Mouse (Mus musculus): ENCODE measurements around the gene Klrb1b. TPM values are rescaled to one million over a fixed set of nuclear protein-coding genes. Genes with fewer than 3 reads are reported as not detected.
A peak's percentile ranks its signal among the peaks of the same experiment; 100 is the strongest.
"Not testable (repeated sequence)": the region's sequence is repeated elsewhere in the genome, so short reads cannot be mapped to it uniquely, and the experiment has no call there.

Gene Klrb1b
- polyA plus RNA-seq, 1 experiment from 2014 or later: not detected

GRCm38 (mm10) chr6:128799144-128799895 lies 26.8 kb downstream of the Klrb1b start:
- not testable (repeated sequence) for H3K27me3 ChIP-seq (ENCODE audit: control insufficient read depth, insufficient read depth, low read length); H3K36me3 ChIP-seq (ENCODE audit: control insufficient read depth, insufficient read depth, low read length); H3K9me3 ChIP-seq (replicated peaks; ENCODE audit: control insufficient read depth, low read length); H3K4me1 ChIP-seq (ENCODE audit: control insufficient read depth, insufficient read depth, low read length)
- under 1% methylated on average over 49 of the region's 49 CpGs for WGBS (ENCODE audit: insufficient replicate concordance)
- ATAC-seq (replicated peaks; ENCODE audit: insufficient number of reproducible peaks, low FRiP score, low TSS enrichment): peak; percentile 77
- peak overlapping the region; percentile 68 for H3K4me3 ChIP-seq (ENCODE audit: low read depth, low read length)
- peak overlapping the region; percentile 74 for H3K9ac ChIP-seq (ENCODE audit: low read depth, low read length)
- H3K4me2 ChIP-seq: peak overlapping the region; percentile 66
- H3K27ac ChIP-seq (ENCODE audit: low read depth, low read length): 0 out of 2 replicates have a peak overlapping the region, but pooled peaks have one; percentile 15

- H3K9me3 ChIP-seq (replicated peaks; ENCODE audit: control insufficient read depth, low read length); H3K27me3 ChIP-seq (ENCODE audit: control insufficient read depth, insufficient read depth, low read length); H3K4me1 ChIP-seq (ENCODE audit: control insufficient read depth, insufficient read depth, low read length); H3K36me3 ChIP-seq (ENCODE audit: control insufficient read depth, insufficient read depth, low read length): not testable (repeated sequence)
- WGBS (ENCODE audit: insufficient replicate concordance): under 1% methylated on average over 20 of the region's 20 CpGs
- peak overlapping the region; percentile 56 for H3K4me2 ChIP-seq
- 0 out of 2 replicates have a peak overlapping the region, but pooled peaks have one; percentile 15 for H3K27ac ChIP-seq (ENCODE audit: low read depth, low read length)
- H3K4me3 ChIP-seq (ENCODE audit: low read depth, low read length): peak overlapping the region; percentile 68
- peak overlapping the region; percentile 74 for H3K9ac ChIP-seq (ENCODE audit: low read depth, low read length)
- ATAC-seq (replicated peaks; ENCODE audit: insufficient number of reproducible peaks, low FRiP score, low TSS enrichment): peak; percentile 62
These were observed 27.4 kb downstream of the Klrb1b start for GRCm38 (mm10) chr6:128798772-128799143.

- Histone ChIP-seq H3K9ac (ENCODE audit: low read depth, low read length) (0 out of 2 replicates have a peak overlapping the region, but pooled peaks have one; percentile 36), H3K4me2 (peak overlapping the region; percentile 71), H3K27ac (ENCODE audit: low read depth, low read length) (no peak overlapping the region), H3K27me3 (ENCODE audit: control insufficient read depth, insufficient read depth, low read length) (no peaks in the 10 kb centered on the region), H3K36me3 (ENCODE audit: control insufficient read depth, insufficient read depth, low read length) (no peaks in the 10 kb centered on the region), H3K4me3 (ENCODE audit: low read depth, low read length) (peak overlapping the region; percentile 68), H3K4me1 (ENCODE audit: control insufficient read depth, insufficient read depth, low read length) (0 out of 2 replicates have a peak, but pooled peaks cover 3% of the 10 kb centered on the region), H3K9me3 (replicated peaks; ENCODE audit: control insufficient read depth, low read length) (no peaks in the 10 kb centered on the region)
- WGBS (ENCODE audit: insufficient replicate concordance): 16% methylated on average over 15 of the region's 15 CpGs
- ATAC-seq (replicated peaks; ENCODE audit: insufficient number of reproducible peaks, low FRiP score, low TSS enrichment): no peak
These were observed 28.0 kb downstream of the Klrb1b start for GRCm38 (mm10) chr6:128797936-128798771.

- Histone ChIP-seq H3K9ac (ENCODE audit: low read depth, low read length) (0 out of 2 replicates have a peak overlapping the region, but pooled peaks have one; percentile 36), H3K27me3 (ENCODE audit: control insufficient read depth, insufficient read depth, low read length) (no peaks in the 10 kb centered on the region), H3K4me3 (ENCODE audit: low read depth, low read length) (peak overlapping the region; percentile 68; the same call in 1 of the 2 replicates), H3K36me3 (ENCODE audit: control insufficient read depth, insufficient read depth, low read length) (no peaks in the 10 kb centered on the region), H3K9me3 (replicated peaks; ENCODE audit: control insufficient read depth, low read length) (no peaks in the 10 kb centered on the region), H3K4me2 (peak overlapping the region; percentile 71), H3K4me1 (ENCODE audit: control insufficient read depth, insufficient read depth, low read length) (0 out of 2 replicates have a peak, but pooled peaks cover 3% of the 10 kb centered on the region), H3K27ac (ENCODE audit: low read depth, low read length) (no peak overlapping the region)
- no peak for ATAC-seq (replicated peaks; ENCODE audit: insufficient number of reproducible peaks, low FRiP score, low TSS enrichment)
- WGBS (ENCODE audit: insufficient replicate concordance): 71% methylated on average over 12 of the region's 12 CpGs
These were observed 28.8 kb downstream of the Klrb1b start for GRCm38 (mm10) chr6:128797185-128797905.

- H3K4me3 ChIP-seq (ENCODE audit: low read depth, low read length): no peak overlapping the region
- no peak overlapping the region for H3K9ac ChIP-seq (ENCODE audit: low read depth, low read length)
- H3K4me2 ChIP-seq: no peak overlapping the region
- H3K27me3 ChIP-seq (ENCODE audit: control insufficient read depth, insufficient read depth, low read length): no peaks in the 10 kb centered on the region
- 0 out of 2 replicates have a peak, but pooled peaks cover 3% of the 10 kb centered on the region for H3K4me1 ChIP-seq (ENCODE audit: control insufficient read depth, insufficient read depth, low read length)
- 58% methylated on average over 8 of the region's 8 CpGs for WGBS (ENCODE audit: insufficient replicate concordance)
- no peak overlapping the region for H3K27ac ChIP-seq (ENCODE audit: low read depth, low read length)
- H3K36me3 ChIP-seq (ENCODE audit: control insufficient read depth, insufficient read depth, low read length): no peaks in the 10 kb centered on the region
- ATAC-seq (replicated peaks; ENCODE audit: insufficient number of reproducible peaks, low FRiP score, low TSS enrichment): no peak
- H3K9me3 ChIP-seq (replicated peaks; ENCODE audit: control insufficient read depth, low read length): no peaks in the 10 kb centered on the region
These were observed 29.7 kb downstream of the Klrb1b start for GRCm38 (mm10) chr6:128796321-128796955.

- Histone ChIP-seq H3K36me3 (ENCODE audit: control insufficient read depth, insufficient read depth, low read length) (no peaks in the 10 kb centered on the region), H3K9me3 (replicated peaks; ENCODE audit: control insufficient read depth, low read length) (no peaks in the 10 kb centered on the region), H3K4me1 (ENCODE audit: control insufficient read depth, insufficient read depth, low read length) (0 out of 2 replicates have a peak, but pooled peaks cover 3% of the 10 kb centered on the region), H3K4me2 (no peak overlapping the region), H3K4me3 (ENCODE audit: low read depth, low read length) (no peak overlapping the region), H3K27me3 (ENCODE audit: control insufficient read depth, insufficient read depth, low read length) (no peaks in the 10 kb centered on the region), H3K9ac (ENCODE audit: low read depth, low read length) (no peak overlapping the region), H3K27ac (ENCODE audit: low read depth, low read length) (no peak overlapping the region)
- WGBS (ENCODE audit: insufficient replicate concordance): 20% methylated on average over 6 of the region's 6 CpGs
- no peak for ATAC-seq (replicated peaks; ENCODE audit: insufficient number of reproducible peaks, low FRiP score, low TSS enrichment)
These were observed 32.4 kb downstream of the Klrb1b start for GRCm38 (mm10) chr6:128793734-128794133.

GRCm38 (mm10) chr6:128790491-128790994 lies 35.6 kb downstream of the Klrb1b start:
- WGBS (ENCODE audit: insufficient replicate concordance): 84% methylated on average over 4 of the region's 4 CpGs

GRCm38 (mm10) chr6:128789115-128789514 lies 37.0 kb downstream of the Klrb1b start, which contains the start of gene Klrb1c:
Gene Klrb1c, minus strand, starts transcription at chr6:128789215.
- WGBS (ENCODE audit: insufficient replicate concordance): 81% methylated on average over 2 of the region's 2 CpGs
- Histone ChIP-seq H3K9ac (ENCODE audit: low read depth, low read length) (no peak within 1 kb of the TSS), H3K4me2 (no peak within 1 kb of the TSS), H3K9me3 (replicated peaks; ENCODE audit: control insufficient read depth, low read length) (no peaks in the 10 kb centered on the region), H3K36me3 (ENCODE audit: control insufficient read depth, insufficient read depth, low read length) (no peaks in the 10 kb centered on the region), H3K4me1 (ENCODE audit: control insufficient read depth, insufficient read depth, low read length) (no peaks in the 10 kb centered on the region), H3K27me3 (ENCODE audit: control insufficient read depth, insufficient read depth, low read length) (no peaks in the 10 kb centered on the region), H3K4me3 (ENCODE audit: low read depth, low read length) (no peak within 1 kb of the TSS), H3K27ac (ENCODE audit: low read depth, low read length) (no peak within 1 kb of the TSS)
- no peak for ATAC-seq (replicated peaks; ENCODE audit: insufficient number of reproducible peaks, low FRiP score, low TSS enrichment)

More at GRCm38 (mm10) chr6:128790491-128790994, 35.6 kb downstream of the Klrb1b start:
- H3K4me3 ChIP-seq (ENCODE audit: low read depth, low read length); H3K4me2 ChIP-seq; H3K9ac ChIP-seq (ENCODE audit: low read depth, low read length); H3K27ac ChIP-seq (ENCODE audit: low read depth, low read length); H3K36me3 ChIP-seq (ENCODE audit: control insufficient read depth, insufficient read depth, low read length); ATAC-seq (replicated peaks; ENCODE audit: insufficient number of reproducible peaks, low FRiP score, low TSS enrichment); H3K4me1 ChIP-seq (ENCODE audit: control insufficient read depth, insufficient read depth, low read length); H3K27me3 ChIP-seq (ENCODE audit: control insufficient read depth, insufficient read depth, low read length); H3K9me3 ChIP-seq (replicated peaks; ENCODE audit: control insufficient read depth, low read length): not testable (repeated sequence)
